ENCODE assay signal across 19 mouse cellular contexts in genomic region chr6:54880086-54880485, GRCm38 (mm10).
DNase-seq lines count a peak whose midpoint lies in the region; TF ChIP-seq lines count a peak whose summit lies in the region.
"Had no signal": no experiment of that assay in that cellular context is flagged by ENCODE, and none has a peak within 500 bp of the region (broad histone marks: within the 10 kb centered on the region; RNA-seq: fewer than 3 reads in every experiment).

No protein-coding gene starts in this region.

- H3K36me3 ChIP-seq in heart, adult 2 months (ENCODE audit: control insufficient read depth, insufficient read depth, low read length), result peaks cover 3% of the 10 kb centered on the region

- no peaks in the 10 kb centered on the region for H3K27me3 ChIP-seq in heart, adult 2 months (ENCODE audit: control insufficient read depth, insufficient read depth, low read length)
- H3K27me3 ChIP-seq: forebrain, embryonic 13.5 days; heart, embryonic 13.5 days; hindbrain, embryonic 13.5 days had no signal

- no peak for TF ChIP-seq POLR2A in heart, adult 2 months (IDR thresholded peaks at IDR 0.05; ENCODE audit: insufficient read depth, low read depth, low read length)

- no peak overlapping the region for H3K27ac ChIP-seq in heart, adult 2 months
- H3K27ac ChIP-seq: embryonic facial prominence, embryonic 10.5 days; forebrain, embryonic 13.5 days; heart, embryonic 13.5 days; hindbrain, embryonic 13.5 days; hindbrain, postnatal 0 days; kidney, postnatal 0 days had no signal

- peaks cover 2% of the 10 kb centered on the region; the same call in 1 of the 2 replicates for H3K79me2 ChIP-seq in heart, adult 2 months (replicated peaks; ENCODE audit: control insufficient read depth, insufficient read depth, low read length)

- TF ChIP-seq CTCF in heart, adult 2 months (IDR thresholded peaks at IDR 0.05), result no peak

- 66% methylated on average over 4 of the region's 4 CpGs for WGBS in heart, adult 2 months

- no peak overlapping the region for H3K4me3 ChIP-seq in heart, adult 2 months
- H3K4me3 ChIP-seq: embryonic facial prominence, embryonic 10.5 days; forebrain, embryonic 13.5 days; heart, embryonic 13.5 days; hindbrain, embryonic 13.5 days had no signal

- peaks cover 5% of the 10 kb centered on the region for H3K4me1 ChIP-seq in heart, adult 2 months (ENCODE audit: control insufficient read depth, insufficient read depth, low read length)
- H3K4me1 ChIP-seq: forebrain, embryonic 13.5 days had no signal

- TF ChIP-seq EP300 in heart, adult 2 months (IDR thresholded peaks at IDR 0.05; ENCODE audit: insufficient read depth, low read depth, low read length), result 0 out of 2 replicates have a peak, but pooled peaks have one; percentile 12

- intact Hi-C loops in heart, adult 2 months (cut with DNase I), result no loop called here
- intact Hi-C loops in heart, postnatal 25 days (cut with DNase I), result no loop called here

- peak; percentile 56 for DNase-seq in gastrocnemius, adult 18-20 months (ENCODE audit: low spot score)
- no peak for DNase-seq in gastrocnemius, postnatal 25 days
- DNase-seq in heart, adult 2 months, result no peak
- no peak for DNase-seq in heart, postnatal 25 days (ENCODE audit: low spot score)
- DNase-seq in adipocyte (ENCODE audit: low spot score), result peak; percentile 88
- peak; percentile 35 for DNase-seq in adrenal gland, postnatal 14 days
- DNase-seq in frontal cortex, postnatal 25 days (ENCODE audit: low spot score in 2 of 2), result no peak
- DNase-seq: cerebellum, adult 2 months; cerebellum, postnatal 10 days; forebrain, postnatal 0 days; gastrocnemius, postnatal 14 days; kidney, adult 11 months; kidney, adult 9 months had no signal

- no peak overlapping the region for H3K9ac ChIP-seq in heart, adult 2 months (ENCODE audit: low read depth, low read length)
- H3K9ac ChIP-seq: forebrain, embryonic 13.5 days; forebrain, postnatal 0 days; heart, embryonic 13.5 days; hindbrain, embryonic 13.5 days had no signal

Comparison
In these comparisons a context has a peak if more than half of its experiments do, and no peak if none do; other contexts are left out.
1. DNase-seq: peak in gastrocnemius, adult 18-20 months (single experiment), adipocyte (single experiment) and adrenal gland, postnatal 14 days (single experiment); none in gastrocnemius, postnatal 25 days (single experiment), heart, adult 2 months (0 of 2), heart, postnatal 25 days (single experiment) and frontal cortex, postnatal 25 days (0 of 2).